Mouse (Mus musculus): Measurements from ENCODE around the gene Pdcd1lg2. TPM values are rescaled to one million over a fixed set of nuclear protein-coding genes. Genes with fewer than 3 reads are reported as not detected.

The Pdcd1lg2 gene
- polyA plus RNA-seq, 1 experiment from 2014 or later = not detected

DNA sequence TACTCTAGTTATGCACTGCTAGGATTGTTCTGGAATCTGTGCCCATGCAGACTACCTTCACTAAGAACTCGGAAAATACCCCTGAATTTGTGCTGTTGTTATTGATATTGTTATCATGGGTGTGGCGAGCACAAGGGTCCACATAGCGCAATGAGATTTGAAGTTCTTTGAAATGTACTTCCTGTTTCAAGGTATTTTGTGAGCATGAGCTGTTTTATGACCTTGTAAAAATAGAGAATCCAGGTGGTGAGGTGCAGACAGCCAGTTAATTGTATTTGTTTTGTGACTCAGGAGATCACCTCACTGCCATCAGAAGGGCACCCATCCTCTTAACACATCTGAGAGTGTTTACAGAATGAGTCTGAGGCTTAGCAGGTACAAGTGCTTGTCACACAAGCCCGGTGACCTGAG lies 64.5 kb downstream of the Pdcd1lg2 start:
- DNase-seq (ENCODE audit: low spot score) (no peak), ATAC-seq (ENCODE audit: low read depth) (no peak)
- Histone ChIP-seq H3K4me1 (ENCODE audit: control insufficient read depth, insufficient read depth, low read length) (peaks cover 7% of the 10 kb centered on the region), H3K4me3 (ENCODE audit: low read depth, low read length) (no peak overlapping the region), H3K9ac (ENCODE audit: low read depth, low read length) (no peak overlapping the region), H3K27me3 (replicated peaks; ENCODE audit: control insufficient read depth, insufficient read depth, low read length) (no peaks in the 10 kb centered on the region), H3K27ac (replicated peaks; ENCODE audit: low read depth, low read length) (no peak overlapping the region), H3K9me3 (ENCODE audit: control insufficient read depth, low read length) (no peaks in the 10 kb centered on the region), H3K4me2 (ENCODE audit: low read depth, low read length) (no peak overlapping the region), H3K36me3 (ENCODE audit: control insufficient read depth, insufficient read depth, low read length) (no peaks in the 10 kb centered on the region)
- WGBS = 83% methylated on average over 4 of the region's 4 CpGs

DNA sequence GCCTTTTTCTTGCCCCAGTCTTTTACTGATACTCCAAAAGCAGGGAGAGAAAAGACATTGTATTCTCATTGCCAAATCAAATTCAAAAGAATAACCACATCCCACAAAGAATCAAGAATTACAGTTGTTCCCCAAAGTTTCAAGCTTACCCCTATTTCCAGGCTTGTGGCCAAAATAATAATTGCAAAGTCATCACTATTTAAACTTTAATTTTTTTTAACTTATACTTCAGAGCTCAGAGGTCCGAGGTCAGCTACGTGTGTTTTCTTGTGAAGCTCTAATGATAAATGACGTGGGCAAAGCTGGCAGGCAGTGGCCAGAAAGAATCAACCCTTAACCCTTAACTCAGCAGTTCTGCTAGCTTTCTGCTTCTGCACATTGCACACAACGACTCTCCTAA lies 67.9 kb downstream of the Pdcd1lg2 start:
- Histone ChIP-seq H3K9me3 (ENCODE audit: control insufficient read depth, low read length) (no peaks in the 10 kb centered on the region), H3K9ac (ENCODE audit: low read depth, low read length) (no peak overlapping the region), H3K36me3 (ENCODE audit: control insufficient read depth, insufficient read depth, low read length) (no peaks in the 10 kb centered on the region), H3K27me3 (replicated peaks; ENCODE audit: control insufficient read depth, insufficient read depth, low read length) (no peaks in the 10 kb centered on the region), H3K27ac (replicated peaks; ENCODE audit: low read depth, low read length) (no peak overlapping the region), H3K4me3 (ENCODE audit: low read depth, low read length) (no peak overlapping the region), H3K4me1 (ENCODE audit: control insufficient read depth, insufficient read depth, low read length) (no peaks in the 10 kb centered on the region; the same call in 1 of the 2 replicates), H3K4me2 (ENCODE audit: low read depth, low read length) (no peak overlapping the region)
- ATAC-seq (ENCODE audit: low read depth) (no peak), DNase-seq (ENCODE audit: low spot score) (no peak)
- WGBS = 21% methylated on average over 4 of the region's 4 CpGs

DNA sequence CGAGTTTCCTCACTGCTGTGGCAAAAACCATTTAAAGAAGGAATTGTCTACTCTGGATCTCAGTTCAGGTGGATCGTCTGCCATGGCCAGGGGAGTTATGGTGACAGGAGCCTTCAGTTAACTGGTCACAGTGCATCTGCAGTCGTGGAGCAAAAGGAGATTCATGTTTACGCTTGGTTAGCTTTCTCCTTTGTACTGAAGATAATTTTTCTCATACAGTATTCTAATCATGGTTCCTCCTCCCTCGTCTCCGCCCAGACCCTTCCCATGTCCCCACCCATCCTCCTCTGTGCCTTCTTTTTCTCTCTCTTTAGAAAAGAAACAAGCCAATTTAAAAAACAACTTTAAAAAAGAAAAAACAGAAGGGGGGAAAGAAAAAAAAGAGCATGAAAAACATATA lies 70.9 kb downstream of the Pdcd1lg2 start:
- no peaks in the 10 kb centered on the region for H3K36me3 ChIP-seq (ENCODE audit: control insufficient read depth, insufficient read depth, low read length)
- no peak overlapping the region for H3K4me3 ChIP-seq (ENCODE audit: low read depth, low read length)
- WGBS = 66% methylated on average over 6 of the region's 6 CpGs
- H3K27ac ChIP-seq (replicated peaks; ENCODE audit: low read depth, low read length) = no peak overlapping the region
- H3K4me2 ChIP-seq (ENCODE audit: low read depth, low read length) = no peak overlapping the region
- no peaks in the 10 kb centered on the region for H3K9me3 ChIP-seq (ENCODE audit: control insufficient read depth, low read length)
- H3K4me1 ChIP-seq (ENCODE audit: control insufficient read depth, insufficient read depth, low read length) = peaks cover 5% of the 10 kb centered on the region
- DNase-seq (ENCODE audit: low spot score) (no peak), ATAC-seq (ENCODE audit: low read depth) (no peak)
- H3K27me3 ChIP-seq (replicated peaks; ENCODE audit: control insufficient read depth, insufficient read depth, low read length) = no peaks in the 10 kb centered on the region
- H3K9ac ChIP-seq (ENCODE audit: low read depth, low read length) = no peak overlapping the region

DNA sequence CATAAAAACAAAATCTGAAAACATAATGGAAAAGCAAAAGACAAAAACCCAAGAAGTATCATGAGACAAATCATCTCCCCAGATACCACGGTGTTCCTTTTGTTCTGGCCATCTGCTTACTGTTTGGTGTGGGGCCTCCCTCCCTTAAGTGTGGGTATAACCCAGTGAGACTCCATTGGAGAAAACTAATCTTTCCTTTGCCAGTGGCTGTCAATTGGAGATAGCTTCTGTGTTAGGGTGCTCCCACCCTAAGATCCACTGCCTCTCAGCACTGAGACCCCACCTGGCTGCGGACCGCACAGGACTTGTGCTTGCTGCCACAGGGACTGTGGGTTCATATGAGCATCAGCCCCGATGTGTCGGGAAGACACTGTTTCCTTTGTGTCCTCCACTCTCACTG lies 71.4 kb downstream of the Pdcd1lg2 start:
- ATAC-seq (ENCODE audit: low read depth) (no peak), DNase-seq (ENCODE audit: low spot score) (no peak)
- H3K9ac ChIP-seq (ENCODE audit: low read depth, low read length) = no peak overlapping the region
- no peaks in the 10 kb centered on the region for H3K36me3 ChIP-seq (ENCODE audit: control insufficient read depth, insufficient read depth, low read length)
- no peaks in the 10 kb centered on the region for H3K27me3 ChIP-seq (replicated peaks; ENCODE audit: control insufficient read depth, insufficient read depth, low read length)
- H3K27ac ChIP-seq (replicated peaks; ENCODE audit: low read depth, low read length) = no peak overlapping the region
- H3K4me3 ChIP-seq (ENCODE audit: low read depth, low read length) = no peak overlapping the region
- no peaks in the 10 kb centered on the region for H3K9me3 ChIP-seq (ENCODE audit: control insufficient read depth, low read length)
- WGBS = 64% methylated on average over 5 of the region's 5 CpGs
- H3K4me1 ChIP-seq (ENCODE audit: control insufficient read depth, insufficient read depth, low read length) = peaks cover 5% of the 10 kb centered on the region
- H3K4me2 ChIP-seq (ENCODE audit: low read depth, low read length) = no peak overlapping the region

DNA sequence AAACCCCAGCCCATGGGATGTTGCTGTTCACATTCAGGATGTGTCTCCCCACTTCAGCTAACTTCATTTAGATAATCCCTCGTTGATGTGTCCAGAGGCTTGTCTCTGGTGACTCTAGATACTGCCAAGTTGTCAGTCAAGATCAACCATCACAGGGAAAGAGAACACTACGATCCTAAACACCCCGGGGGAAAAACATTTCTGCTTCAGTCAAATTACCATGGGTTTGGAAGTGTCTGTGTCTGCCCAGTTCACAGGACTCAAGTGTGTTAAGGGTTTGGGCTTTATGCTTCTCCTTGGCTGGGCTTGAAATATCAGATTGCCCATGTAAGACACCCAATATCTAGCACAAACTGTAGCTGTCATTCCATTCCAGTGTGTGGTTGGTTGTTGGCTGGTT lies 71.9 kb downstream of the Pdcd1lg2 start:
- ATAC-seq (ENCODE audit: low read depth) (no peak), DNase-seq (ENCODE audit: low spot score) (no peak)
- Histone ChIP-seq H3K4me3 (ENCODE audit: low read depth, low read length) (no peak overlapping the region), H3K27me3 (replicated peaks; ENCODE audit: control insufficient read depth, insufficient read depth, low read length) (no peaks in the 10 kb centered on the region), H3K36me3 (ENCODE audit: control insufficient read depth, insufficient read depth, low read length) (no peaks in the 10 kb centered on the region), H3K4me2 (ENCODE audit: low read depth, low read length) (no peak overlapping the region), H3K27ac (replicated peaks; ENCODE audit: low read depth, low read length) (no peak overlapping the region), H3K9ac (ENCODE audit: low read depth, low read length) (no peak overlapping the region), H3K4me1 (ENCODE audit: control insufficient read depth, insufficient read depth, low read length) (peaks cover 5% of the 10 kb centered on the region), H3K9me3 (ENCODE audit: control insufficient read depth, low read length) (no peaks in the 10 kb centered on the region)
- WGBS = 47% methylated on average over 3 of the region's 3 CpGs

DNA sequence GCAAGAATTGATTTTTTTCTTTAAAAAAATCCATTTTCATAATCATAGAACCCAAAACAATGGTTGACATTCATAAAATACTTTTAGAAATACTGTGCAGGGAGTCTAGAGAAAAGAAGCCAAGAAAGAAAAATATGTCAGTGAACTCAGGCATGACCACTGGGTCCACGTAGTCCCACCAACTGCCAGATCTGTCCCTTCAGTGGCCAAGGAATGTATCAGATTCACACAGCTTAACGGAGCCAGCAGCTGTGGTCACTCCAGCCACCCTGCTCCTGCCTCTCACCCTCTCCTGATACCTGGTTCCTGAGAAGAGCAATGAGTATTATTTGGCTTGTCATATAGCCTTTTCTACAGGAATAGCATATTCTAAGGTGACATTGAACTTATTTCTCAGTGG lies 72.7 kb downstream of the Pdcd1lg2 start:
- peaks cover 5% of the 10 kb centered on the region for H3K4me1 ChIP-seq (ENCODE audit: control insufficient read depth, insufficient read depth, low read length)
- ATAC-seq (ENCODE audit: low read depth) = no peak
- no peaks in the 10 kb centered on the region for H3K36me3 ChIP-seq (ENCODE audit: control insufficient read depth, insufficient read depth, low read length)
- H3K27ac ChIP-seq (replicated peaks; ENCODE audit: low read depth, low read length) = no peak overlapping the region
- WGBS = 63% methylated on average over 2 of the region's 2 CpGs
- no peak overlapping the region for H3K4me2 ChIP-seq (ENCODE audit: low read depth, low read length)
- H3K27me3 ChIP-seq (replicated peaks; ENCODE audit: control insufficient read depth, insufficient read depth, low read length) = no peaks in the 10 kb centered on the region
- no peak overlapping the region for H3K9ac ChIP-seq (ENCODE audit: low read depth, low read length)
- DNase-seq (ENCODE audit: low spot score) = no peak
- no peak overlapping the region for H3K4me3 ChIP-seq (ENCODE audit: low read depth, low read length)
- H3K9me3 ChIP-seq (ENCODE audit: control insufficient read depth, low read length) = no peaks in the 10 kb centered on the region

DNA sequence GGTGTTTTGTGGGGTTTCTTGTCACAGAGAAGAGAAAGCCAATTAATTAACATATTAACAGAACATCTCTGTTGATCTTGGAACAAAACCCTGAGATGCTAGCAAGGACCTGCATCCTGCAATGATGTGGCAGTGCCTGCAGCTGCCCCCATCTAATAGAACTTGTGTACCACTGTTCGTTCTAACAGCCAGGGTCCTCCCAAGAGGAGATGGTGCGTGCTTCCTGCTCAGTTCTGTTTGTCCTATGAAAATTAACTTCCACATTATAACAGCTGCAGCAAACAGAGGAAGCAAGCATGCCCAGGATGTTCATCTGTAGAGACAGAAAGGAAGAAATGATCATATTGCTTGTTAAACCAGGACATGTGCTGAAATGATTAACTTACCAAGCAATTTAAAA lies 73.8 kb downstream of the Pdcd1lg2 start:
- Histone ChIP-seq H3K4me1 (ENCODE audit: control insufficient read depth, insufficient read depth, low read length) (peaks cover 5% of the 10 kb centered on the region), H3K36me3 (ENCODE audit: control insufficient read depth, insufficient read depth, low read length) (no peaks in the 10 kb centered on the region), H3K27me3 (replicated peaks; ENCODE audit: control insufficient read depth, insufficient read depth, low read length) (no peaks in the 10 kb centered on the region), H3K27ac (replicated peaks; ENCODE audit: low read depth, low read length) (no peak overlapping the region), H3K9ac (ENCODE audit: low read depth, low read length) (no peak overlapping the region), H3K9me3 (ENCODE audit: control insufficient read depth, low read length) (no peaks in the 10 kb centered on the region), H3K4me3 (ENCODE audit: low read depth, low read length) (no peak overlapping the region), H3K4me2 (ENCODE audit: low read depth, low read length) (no peak overlapping the region)
- no peak for ATAC-seq (ENCODE audit: low read depth)
- DNase-seq (ENCODE audit: low spot score) = no peak
- 70% methylated on average over 2 of the region's 2 CpGs for whole genome bisulfite sequencing

DNA sequence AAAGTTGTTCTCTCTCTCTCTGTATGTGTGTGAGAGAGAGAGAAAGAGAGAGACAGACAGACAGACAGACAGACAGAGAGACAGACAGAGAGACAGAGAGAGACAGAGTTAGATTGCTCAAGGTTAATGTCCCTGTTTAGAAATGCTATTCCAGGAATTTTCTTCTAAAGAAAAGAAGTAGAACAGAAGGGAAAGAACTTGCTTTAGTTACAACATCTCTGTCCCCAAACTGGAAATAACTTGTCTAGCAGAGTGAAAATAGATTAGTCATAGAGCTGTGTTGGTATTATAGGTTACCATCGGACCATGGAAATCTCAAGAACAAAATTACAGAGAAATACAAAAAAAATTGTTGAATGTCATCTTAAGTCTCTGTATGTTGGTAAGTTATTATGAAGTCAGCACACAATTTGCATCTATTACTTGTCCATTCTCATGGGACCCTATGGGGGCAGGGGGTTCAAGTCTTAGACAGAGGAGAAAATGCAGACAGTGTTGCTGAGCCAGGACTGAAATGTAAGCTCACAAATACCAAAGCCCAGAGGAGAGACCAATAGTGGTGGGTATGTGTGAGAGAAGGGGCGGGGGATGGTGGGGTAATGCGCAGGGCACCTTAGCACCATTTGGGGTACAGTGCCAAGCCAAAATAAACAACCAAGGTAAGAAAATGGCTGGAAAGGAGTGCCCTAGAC lies 74.7 kb downstream of the Pdcd1lg2 start:
- Histone ChIP-seq H3K9me3 (ENCODE audit: control insufficient read depth, low read length) (no peaks in the 10 kb centered on the region), H3K27ac (replicated peaks; ENCODE audit: low read depth, low read length) (no peak overlapping the region), H3K4me2 (ENCODE audit: low read depth, low read length) (no peak overlapping the region), H3K4me3 (ENCODE audit: low read depth, low read length) (no peak overlapping the region), H3K4me1 (ENCODE audit: control insufficient read depth, insufficient read depth, low read length) (peaks cover 5% of the 10 kb centered on the region), H3K27me3 (replicated peaks; ENCODE audit: control insufficient read depth, insufficient read depth, low read length) (no peaks in the 10 kb centered on the region), H3K9ac (ENCODE audit: low read depth, low read length) (no peak overlapping the region), H3K36me3 (ENCODE audit: control insufficient read depth, insufficient read depth, low read length) (no peaks in the 10 kb centered on the region)
- DNase-seq (ENCODE audit: low spot score) (no peak), ATAC-seq (ENCODE audit: low read depth) (no peak)
- WGBS = 75% methylated on average over 3 of the region's 3 CpGs

DNA sequence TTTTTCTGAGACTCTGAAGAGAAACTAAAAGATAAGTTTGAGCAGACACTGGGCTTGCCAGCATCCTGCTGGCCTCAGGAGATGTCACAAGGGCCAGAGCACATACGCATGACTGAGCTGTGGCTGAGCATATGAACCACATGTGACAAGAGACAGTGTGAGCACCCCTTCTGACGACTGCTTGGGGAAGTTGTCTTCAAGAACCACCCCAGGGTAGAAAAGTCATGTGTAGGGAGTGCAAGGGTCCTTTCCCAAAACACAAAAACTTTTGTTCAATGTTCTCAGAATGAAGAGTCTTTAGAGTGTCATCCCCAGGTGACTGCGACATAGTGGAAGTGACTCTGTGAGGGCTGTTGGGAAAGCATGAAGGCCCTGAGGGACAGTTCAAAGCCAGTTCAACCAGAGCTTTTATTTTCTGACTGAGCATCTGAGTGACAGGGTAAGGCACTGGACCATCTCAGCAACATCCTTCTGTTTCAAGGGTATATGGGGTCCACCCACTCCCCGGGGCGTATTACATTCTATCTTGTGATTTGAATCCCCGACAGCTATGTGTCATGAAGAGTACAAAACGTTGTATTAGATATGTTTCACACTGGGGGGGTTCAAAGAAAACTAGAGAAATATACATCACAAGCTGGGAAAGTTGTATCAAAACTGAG lies 76.0 kb downstream of the Pdcd1lg2 start:
- ATAC-seq (ENCODE audit: low read depth) = no peak
- no peak overlapping the region for H3K27ac ChIP-seq (replicated peaks; ENCODE audit: low read depth, low read length)
- H3K36me3 ChIP-seq (ENCODE audit: control insufficient read depth, insufficient read depth, low read length) = no peaks in the 10 kb centered on the region
- H3K27me3 ChIP-seq (replicated peaks; ENCODE audit: control insufficient read depth, insufficient read depth, low read length) = no peaks in the 10 kb centered on the region
- H3K4me2 ChIP-seq (ENCODE audit: low read depth, low read length) = no peak overlapping the region
- no peaks in the 10 kb centered on the region for H3K9me3 ChIP-seq (ENCODE audit: control insufficient read depth, low read length)
- WGBS = 70% methylated on average over 7 of the region's 7 CpGs
- H3K4me1 ChIP-seq (ENCODE audit: control insufficient read depth, insufficient read depth, low read length) = peaks cover 5% of the 10 kb centered on the region
- no peak overlapping the region for H3K4me3 ChIP-seq (ENCODE audit: low read depth, low read length)
- no peak for DNase-seq (ENCODE audit: low spot score)
- H3K9ac ChIP-seq (ENCODE audit: low read depth, low read length) = no peak overlapping the region
